Mouse (Mus musculus) limb, embryonic 11.5 days (tissue): ENCODE results near the gene Eya4. TPM values are rescaled to one million over a fixed set of nuclear protein-coding genes. Genes with fewer than 3 reads are reported as not detected.
A peak's percentile ranks its signal among the peaks of the same experiment; 100 is the strongest.

Experiments
- ATAC-seq: fragments of 200-750 bp; cut with Nextera tagmentation; 2 replicates; pipeline ENCODE4 v1.8.0; 2017; ENCODE audit warnings: low read depth; ENCODE audit not compliant: insufficient number of reproducible peaks, low FRiP score, low TSS enrichment
- DNase-seq: peaks from one replicate; pipeline ENCODE4 v3.0.0-alpha.2; 2015; ENCODE audit warnings: low spot score
- H3K27ac ChIP-seq: fragments of 300-500 bp; sonication (generic); replicated peaks from 2 replicates; pipeline ENCODE4 v1.5.1; 2014; ENCODE audit warnings: low read depth, mild to moderate bottlenecking, low read length
- H3K27me3 ChIP-seq: fragments of 300-500 bp; sonication (generic); 2 replicates; pipeline ENCODE4 v1.6.1; 2014; ENCODE audit warnings: mild to moderate bottlenecking, low read length, mixed read lengths; ENCODE audit not compliant: control insufficient read depth, insufficient read depth
- H3K36me3 ChIP-seq: fragments of 300-500 bp; sonication (generic); 2 replicates; pipeline ENCODE4 v1.6.1; 2014; ENCODE audit warnings: mild to moderate bottlenecking, low read length, moderate library complexity, mixed read lengths; ENCODE audit not compliant: control insufficient read depth, insufficient read depth
- H3K4me1 ChIP-seq: fragments of 300-500 bp; sonication (generic); 2 replicates; pipeline ENCODE4 v1.6.1; 2014; ENCODE audit warnings: low read length, mixed read lengths; ENCODE audit not compliant: control insufficient read depth, insufficient read depth
- H3K4me2 ChIP-seq: fragments of 300-500 bp; sonication (generic); 2 replicates; pipeline ENCODE4 v1.6.1; 2014; ENCODE audit warnings: low read depth, mild to moderate bottlenecking, moderate library complexity; ENCODE audit not compliant: severe bottlenecking
- H3K4me3 ChIP-seq: fragments of 300-500 bp; sonication (generic); 2 replicates; pipeline ENCODE4 v1.5.1; 2014; ENCODE audit warnings: low read depth, low read length
- H3K9ac ChIP-seq: fragments of 300-500 bp; sonication (generic); 2 replicates; pipeline ENCODE4 v1.6.1; 2014; ENCODE audit warnings: mild to moderate bottlenecking, low read length
- H3K9me3 ChIP-seq: fragments of 300-500 bp; sonication (generic); 2 replicates; pipeline ENCODE4 v1.6.1; 2016; ENCODE audit warnings: low read length; ENCODE audit not compliant: control insufficient read depth
- WGBS: fragments of 180-500 bp; shearing (Covaris S2); extraction: QIAGEN DNeasy Blood & Tissue Kit; methylation state at CpG from one replicate; pipeline ENCODE4 v1.1.7; 2014; 5-methylcytosine and 5-hydroxymethylcytosine counted together
- polyA plus RNA-seq: library from polyadenylated mRNA; unstranded; fragments of >200 nt; fragmentation: Nextera tagmentation; extraction: Ambion mirVana; gene quantifications from 2 replicates; pipeline ENCODE4 v1.2.1, GENCODE M21; 2014

Eya4 gene
- polyA plus RNA-seq, 1 experiment from 2014 or later, result 8.9 TPM

DNA sequence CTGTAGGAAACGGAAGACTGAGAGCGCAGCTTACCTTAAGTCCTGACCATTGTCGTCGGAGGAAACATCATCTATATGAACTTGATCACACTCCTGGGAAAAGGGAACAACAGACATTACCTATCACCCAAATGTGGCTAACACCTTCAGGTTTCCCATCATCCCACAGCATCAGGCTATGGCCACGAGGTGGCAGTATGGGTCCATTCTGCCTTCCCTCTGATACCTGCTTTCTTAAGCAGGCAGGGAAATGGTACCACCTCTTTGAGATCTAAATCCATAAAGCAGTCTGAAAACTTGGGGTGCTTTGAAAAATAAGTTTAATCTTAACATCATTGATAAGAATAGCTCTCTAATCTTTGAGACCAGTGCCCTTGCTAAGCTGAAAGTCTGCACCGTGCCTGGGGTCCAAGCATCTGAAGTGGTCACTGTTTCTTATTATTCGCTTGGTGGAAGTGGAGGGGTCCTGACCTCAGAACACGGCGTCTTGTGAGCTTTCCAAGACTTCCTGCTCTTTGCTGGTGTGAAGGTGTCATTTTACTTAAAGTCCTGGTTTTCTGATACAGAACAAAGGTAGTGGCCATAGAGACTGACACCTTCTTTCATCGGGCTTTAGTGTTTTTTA lies 233.7 kb downstream of the Eya4 start:
- ATAC-seq (no peak), DNase-seq (peak; percentile 89)
- Histone ChIP-seq H3K9ac (no peak overlapping the region), H3K9me3 (no peaks in the 10 kb centered on the region), H3K4me3 (no peak overlapping the region), H3K27ac (no peak overlapping the region), H3K4me2 (no peak overlapping the region), H3K36me3 (no peaks in the 10 kb centered on the region), H3K4me1 (peaks cover 5% of the 10 kb centered on the region; the same call in 1 of the 2 replicates), H3K27me3 (no peaks in the 10 kb centered on the region)
- 20% methylated on average over 10 of the region's 10 CpGs for WGBS

DNA sequence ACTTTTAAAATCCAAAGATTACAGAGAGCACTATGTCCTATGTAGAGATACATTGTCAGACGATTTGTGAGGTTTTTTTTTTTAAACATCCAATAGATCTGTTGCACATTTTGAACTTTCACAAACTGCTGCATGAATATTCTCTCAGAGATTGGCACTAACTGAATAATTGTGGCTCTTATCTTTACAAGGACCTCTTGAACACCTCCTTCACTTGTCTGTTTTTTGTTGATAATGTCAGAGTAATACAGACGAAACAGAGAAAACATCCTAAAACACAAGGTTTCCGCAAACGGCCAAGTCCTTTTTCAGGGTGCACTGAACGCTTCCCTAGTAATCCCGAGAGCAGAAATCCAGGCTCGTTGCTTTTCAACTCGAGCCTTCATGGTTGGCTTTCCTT lies 234.5 kb downstream of the Eya4 start:
- DNase-seq (no peak), ATAC-seq (no peak)
- no peaks in the 10 kb centered on the region for H3K36me3 ChIP-seq
- H3K9me3 ChIP-seq, result no peaks in the 10 kb centered on the region
- H3K27ac ChIP-seq, result no peak overlapping the region
- peaks cover 5% of the 10 kb centered on the region; the same call in 1 of the 2 replicates for H3K4me1 ChIP-seq
- no peaks in the 10 kb centered on the region for H3K27me3 ChIP-seq
- no peak overlapping the region for H3K4me2 ChIP-seq
- WGBS, result 82% methylated on average over 8 of the region's 8 CpGs
- no peak overlapping the region for H3K9ac ChIP-seq
- no peak overlapping the region for H3K4me3 ChIP-seq

DNA sequence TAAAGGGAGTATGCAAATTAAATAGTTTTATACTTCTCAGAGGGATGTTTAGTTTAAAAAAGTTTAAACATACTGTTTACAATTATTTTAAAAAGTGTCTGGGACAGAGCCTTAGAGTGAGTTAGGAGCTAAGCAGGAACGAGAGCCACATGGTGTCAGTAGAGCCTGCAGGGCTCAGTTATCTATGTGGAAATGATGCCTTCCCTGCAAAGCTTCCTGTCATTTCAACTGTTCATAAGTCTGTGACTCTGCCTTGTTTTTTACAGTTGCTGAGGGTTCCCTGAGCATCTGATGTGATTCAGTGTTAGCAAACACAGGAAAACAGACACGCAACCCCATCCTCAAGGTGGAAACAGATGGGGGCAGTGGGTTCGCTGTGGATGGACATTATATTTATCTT lies 235.3 kb downstream of the Eya4 start:
- Histone ChIP-seq H3K27ac (no peak overlapping the region), H3K4me1 (peaks cover 5% of the 10 kb centered on the region; the same call in 1 of the 2 replicates), H3K4me3 (no peak overlapping the region), H3K27me3 (no peaks in the 10 kb centered on the region), H3K9me3 (no peaks in the 10 kb centered on the region), H3K4me2 (no peak overlapping the region), H3K36me3 (no peaks in the 10 kb centered on the region), H3K9ac (no peak overlapping the region)
- DNase-seq, result no peak
- ATAC-seq, result no peak
- WGBS, result 75% methylated on average over 3 of the region's 3 CpGs

DNA sequence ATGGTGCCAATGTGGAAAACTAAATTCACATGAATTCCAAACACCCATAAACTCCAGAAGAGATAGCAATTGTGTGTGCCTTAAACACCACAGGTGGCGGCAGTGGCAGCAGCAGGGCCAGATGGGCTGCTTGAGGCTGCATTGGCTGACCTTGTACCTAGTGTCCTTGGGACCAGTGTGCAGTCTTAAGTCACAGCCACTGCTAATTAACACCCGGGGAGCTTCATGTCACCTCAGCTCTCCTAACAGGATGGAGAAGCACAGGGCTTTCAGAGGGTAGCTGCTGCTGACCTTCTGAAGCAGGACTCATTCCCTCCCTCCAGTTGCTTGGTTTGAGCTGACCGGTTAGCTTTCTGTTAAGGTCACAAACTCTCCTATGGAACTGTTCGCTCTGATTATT lies 242.5 kb downstream of the Eya4 start:
- Histone ChIP-seq H3K9me3 (no peaks in the 10 kb centered on the region), H3K4me3 (no peak overlapping the region), H3K27me3 (no peaks in the 10 kb centered on the region), H3K9ac (no peak overlapping the region), H3K4me1 (no peaks in the 10 kb centered on the region), H3K27ac (no peak overlapping the region), H3K4me2 (no peak overlapping the region), H3K36me3 (no peaks in the 10 kb centered on the region)
- ATAC-seq, result no peak
- no peak for DNase-seq
- WGBS, result 66% methylated on average over 4 of the region's 4 CpGs

DNA sequence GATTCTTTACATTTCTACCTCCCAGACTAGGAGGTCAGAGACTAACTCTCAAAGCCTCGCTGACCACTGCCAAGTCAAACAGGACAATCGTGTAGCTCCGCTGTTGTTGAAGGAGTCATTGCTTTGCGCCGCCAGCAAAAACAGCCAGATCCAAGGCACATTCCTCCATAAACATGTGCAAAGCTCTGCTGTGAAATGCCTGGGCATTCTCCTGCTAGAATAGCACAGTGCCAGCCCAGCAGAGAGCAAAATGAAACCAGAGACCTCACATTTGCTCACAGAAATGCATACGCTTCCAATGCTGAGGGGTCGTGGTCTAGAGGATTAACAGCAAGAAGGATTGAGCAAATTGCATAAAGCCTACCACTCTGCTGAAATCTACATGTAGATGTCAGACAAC lies 258.1 kb downstream of the Eya4 start:
- Histone ChIP-seq H3K4me3 (no peak overlapping the region), H3K4me2 (no peak overlapping the region), H3K9me3 (no peaks in the 10 kb centered on the region), H3K4me1 (0 out of 2 replicates have a peak, but pooled peaks cover 4% of the 10 kb centered on the region), H3K36me3 (no peaks in the 10 kb centered on the region), H3K27ac (no peak overlapping the region), H3K9ac (no peak overlapping the region), H3K27me3 (no peaks in the 10 kb centered on the region)
- WGBS, result 77% methylated on average over 7 of the region's 7 CpGs
- DNase-seq (no peak), ATAC-seq (no peak)

DNA sequence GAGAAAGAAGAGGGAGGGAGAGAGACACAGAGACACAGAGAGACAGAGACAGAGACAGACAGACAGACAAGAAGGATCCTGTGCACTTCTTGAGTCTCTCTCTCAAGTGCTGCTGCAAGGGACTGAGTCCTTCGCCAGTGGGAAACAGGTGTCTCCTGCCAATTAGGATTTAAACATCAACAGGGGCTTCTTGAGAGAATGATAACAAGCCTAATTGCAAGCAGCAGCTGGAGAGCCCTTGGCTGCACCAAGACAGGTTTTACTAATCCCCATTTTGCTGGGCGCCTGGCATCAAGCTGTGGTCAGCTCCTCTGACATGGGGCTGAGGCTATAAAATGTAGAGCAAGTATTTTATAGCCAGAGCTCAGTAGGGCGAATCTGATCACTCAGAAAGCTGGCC lies 259.0 kb downstream of the Eya4 start:
- Histone ChIP-seq H3K4me1 (0 out of 2 replicates have a peak, but pooled peaks cover 4% of the 10 kb centered on the region), H3K9me3 (no peaks in the 10 kb centered on the region)
- 33% methylated on average over 3 of the region's 3 CpGs for WGBS

DNA sequence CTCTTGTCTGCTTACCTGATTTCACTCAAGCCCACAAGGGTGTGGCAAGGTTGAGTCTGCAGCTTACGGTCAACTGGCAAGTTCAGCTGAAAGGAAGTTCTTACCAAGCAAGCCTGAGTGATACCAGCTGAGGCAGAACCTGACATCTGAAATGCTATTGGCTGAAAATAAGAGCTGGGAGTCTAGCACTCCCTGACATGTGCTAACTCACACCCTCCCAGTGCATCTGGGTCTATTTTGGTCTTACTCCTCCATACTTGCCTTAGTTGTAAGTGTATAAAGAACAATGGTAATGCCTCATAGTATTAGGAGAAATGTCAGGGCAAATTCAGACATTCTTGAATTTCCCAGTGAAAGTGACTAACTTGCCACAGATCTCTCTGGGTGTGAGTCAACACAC lies 260.3 kb downstream of the Eya4 start:
- Histone ChIP-seq H3K27ac (no peak overlapping the region), H3K4me3 (no peak overlapping the region), H3K9me3 (no peaks in the 10 kb centered on the region), H3K27me3 (no peaks in the 10 kb centered on the region), H3K4me2 (no peak overlapping the region), H3K36me3 (no peaks in the 10 kb centered on the region), H3K4me1 (0 out of 2 replicates have a peak, but pooled peaks cover 4% of the 10 kb centered on the region), H3K9ac (no peak overlapping the region)
- no peak for ATAC-seq
- 83% methylated on average over 1 of the region's 1 CpGs for WGBS
- DNase-seq, result no peak

More for the DNA sequence above, 259.0 kb downstream of the Eya4 start:
- H3K27me3 ChIP-seq, result no peaks in the 10 kb centered on the region
- H3K4me2 ChIP-seq, result no peak overlapping the region
- DNase-seq (no peak), ATAC-seq (no peak)
- no peak overlapping the region for H3K27ac ChIP-seq
- no peak overlapping the region for H3K9ac ChIP-seq
- H3K36me3 ChIP-seq, result no peaks in the 10 kb centered on the region
- H3K4me3 ChIP-seq, result no peak overlapping the region

DNA sequence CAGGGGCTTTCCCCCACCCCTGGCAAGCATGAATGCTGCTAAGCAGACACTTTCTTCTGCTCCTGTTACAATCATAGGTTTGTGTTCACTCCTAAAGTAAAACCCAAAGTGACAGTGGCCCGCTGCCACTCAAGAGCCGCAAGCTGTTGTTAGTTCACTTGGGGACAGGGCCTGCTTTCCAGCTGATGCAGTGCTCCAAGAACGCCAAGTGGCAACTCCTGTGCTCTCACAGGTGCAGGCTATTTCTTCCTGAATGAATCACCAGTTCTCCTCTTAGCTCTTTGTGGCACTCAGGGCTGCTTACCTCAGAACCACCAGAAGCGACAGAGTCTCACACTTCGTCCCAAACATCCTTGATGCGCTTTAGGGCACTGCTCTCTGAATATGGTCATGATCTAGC lies 261.3 kb downstream of the Eya4 start:
- Histone ChIP-seq H3K27me3 (no peaks in the 10 kb centered on the region), H3K36me3 (no peaks in the 10 kb centered on the region), H3K4me1 (0 out of 2 replicates have a peak, but pooled peaks cover 4% of the 10 kb centered on the region), H3K4me2 (no peak overlapping the region), H3K9me3 (no peaks in the 10 kb centered on the region), H3K9ac (no peak overlapping the region), H3K27ac (no peak overlapping the region), H3K4me3 (no peak overlapping the region)
- no peak for DNase-seq
- ATAC-seq, result no peak
- 87% methylated on average over 6 of the region's 6 CpGs for WGBS

DNA sequence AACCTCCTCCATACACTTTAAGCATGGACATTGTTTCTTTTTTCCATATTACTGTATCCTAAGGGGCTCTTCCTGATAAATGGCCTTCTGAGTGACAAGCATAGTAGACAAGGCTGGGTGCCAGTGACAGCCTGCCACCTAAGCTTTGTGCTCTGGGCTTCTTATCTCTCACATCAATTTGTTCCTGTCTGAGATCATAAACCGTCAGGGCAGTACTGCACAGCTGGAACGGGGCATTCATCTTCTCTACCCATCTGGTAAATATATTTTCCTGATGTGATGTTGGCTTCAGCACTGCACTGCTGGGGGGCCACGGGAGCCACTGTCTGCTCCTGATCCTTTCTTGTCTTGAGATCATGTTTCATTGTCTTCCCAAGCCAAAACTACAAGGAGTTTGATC lies 261.8 kb downstream of the Eya4 start:
- H3K36me3 ChIP-seq, result no peaks in the 10 kb centered on the region
- H3K27me3 ChIP-seq, result no peaks in the 10 kb centered on the region
- H3K4me1 ChIP-seq, result 0 out of 2 replicates have a peak, but pooled peaks cover 4% of the 10 kb centered on the region
- H3K4me3 ChIP-seq, result no peak overlapping the region
- H3K9me3 ChIP-seq, result no peaks in the 10 kb centered on the region
- DNase-seq (no peak), ATAC-seq (no peak)
- WGBS, result 30% methylated on average over 3 of the region's 3 CpGs
- no peak overlapping the region for H3K9ac ChIP-seq
- no peak overlapping the region for H3K27ac ChIP-seq
- H3K4me2 ChIP-seq, result no peak overlapping the region
